Mouse (Mus musculus): ENCODE measurements around the gene Zcchc17.
A peak's percentile ranks its signal among the peaks of the same experiment; 100 is the strongest.

Gene Zcchc17

GRCm38 (mm10) chr4:130318122-130318521 is 41.6 kb downstream of the Zcchc17 start:
- no peak for DNase-seq (ENCODE audit: low spot score in 2 of 2)

DNA sequence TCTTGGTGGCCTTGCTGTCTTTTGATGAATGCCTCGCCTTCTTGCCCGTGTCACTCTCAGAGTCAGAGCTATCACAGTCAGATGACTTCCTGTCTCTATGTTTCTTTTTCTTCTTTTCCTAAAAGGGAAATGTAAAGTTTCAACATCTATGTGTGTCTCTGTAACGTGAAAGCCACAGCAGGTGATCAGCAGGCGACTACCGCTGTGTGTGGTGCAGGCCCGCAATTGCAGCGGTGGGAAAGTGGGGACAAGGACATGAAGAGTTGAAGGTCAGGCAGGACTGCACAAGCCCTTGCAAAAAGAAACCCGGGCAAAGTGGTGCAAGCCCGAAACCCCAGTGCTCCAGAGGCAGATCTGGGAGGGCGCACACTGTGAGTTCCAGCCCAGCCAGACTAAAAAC is 43.1 kb downstream of the Zcchc17 start:
- DNase-seq (ENCODE audit: low spot score in 2 of 2): no peak

DNA sequence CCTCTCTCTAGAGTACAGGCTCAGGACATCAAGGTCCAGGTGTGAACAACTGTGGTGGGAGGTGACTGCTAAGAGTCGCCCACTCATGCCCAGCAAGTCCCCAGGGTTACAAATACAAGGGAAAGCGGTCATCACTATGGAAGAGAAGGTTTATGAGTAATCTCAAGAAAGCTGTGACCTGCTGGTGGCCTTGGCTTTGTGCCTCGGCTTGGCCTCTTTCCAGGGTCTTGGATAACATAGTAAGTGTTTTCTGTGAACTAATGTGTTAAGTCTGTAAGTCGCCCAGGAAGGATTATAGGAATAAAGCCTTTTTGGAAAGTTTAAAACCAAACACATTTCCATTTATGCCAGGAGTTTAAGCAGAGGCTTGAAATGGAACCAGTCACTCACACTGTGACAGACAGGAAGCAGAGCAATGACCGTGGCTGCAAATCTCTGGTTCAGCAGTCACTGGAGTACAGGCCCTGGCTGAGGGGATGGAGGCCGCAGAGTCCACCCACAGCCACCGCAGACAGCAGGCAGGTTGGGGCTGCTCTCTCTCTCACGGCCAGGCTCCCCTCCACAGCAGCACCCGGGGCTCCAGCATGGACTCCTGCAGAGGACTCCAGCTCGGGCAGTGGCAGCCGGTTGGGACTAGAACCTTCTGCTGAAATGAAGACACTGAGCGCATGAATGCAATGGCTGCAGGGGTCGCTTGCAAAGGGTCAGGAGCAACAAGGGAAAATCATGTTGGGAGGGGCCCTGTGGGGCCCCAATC is 43.8 kb downstream of the Zcchc17 start:
- no peak for DNase-seq (ENCODE audit: low spot score in 2 of 2)

GRCm38 (mm10) chr4:130313552-130313951 is 46.2 kb downstream of the Zcchc17 start:
- no peak for DNase-seq (ENCODE audit: low spot score in 2 of 2)

GRCm38 (mm10) chr4:130312526-130312925 is 47.2 kb downstream of the Zcchc17 start:
- no peak for DNase-seq (ENCODE audit: low spot score in 2 of 2)

DNA sequence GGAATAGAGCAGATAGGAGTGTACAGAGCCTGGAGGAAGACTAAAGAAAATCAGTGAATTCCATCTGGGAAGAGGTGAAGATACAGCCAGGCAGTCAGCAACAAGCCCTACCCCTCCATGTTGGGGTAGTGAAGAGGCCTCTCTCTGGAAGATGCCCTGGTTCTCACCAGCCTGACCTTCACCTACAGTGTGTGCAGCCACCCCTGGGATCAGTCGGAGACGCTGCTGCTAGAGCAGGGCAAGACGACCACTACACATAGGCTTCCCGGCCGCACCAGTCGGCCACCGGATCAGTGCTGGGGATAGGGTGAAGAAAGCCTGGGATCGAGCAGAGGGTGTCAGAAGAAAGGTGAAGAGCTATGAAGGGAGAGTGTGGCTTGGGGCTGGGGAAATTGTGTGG is 50.5 kb downstream of the Zcchc17 start:
- DNase-seq (ENCODE audit: low spot score in 2 of 2): no peak

GRCm38 (mm10) chr4:130308231-130309081 is 51.3 kb downstream of the Zcchc17 start, which contains the start of the genes Fabp3 and Gm10570:
Gene Fabp3, plus strand, starts transcription at chr4:130308595.
Gene Gm10570, minus strand, starts transcription at chr4:130308674.
- DNase-seq (ENCODE audit: low spot score in 2 of 2): peak in 1 of 2 experiments; percentile 51

- no peak for DNase-seq (ENCODE audit: low spot score in 2 of 2)
Observed at GRCm38 (mm10) chr4:130307851-130308230, 51.9 kb downstream of the Zcchc17 start.

DNA sequence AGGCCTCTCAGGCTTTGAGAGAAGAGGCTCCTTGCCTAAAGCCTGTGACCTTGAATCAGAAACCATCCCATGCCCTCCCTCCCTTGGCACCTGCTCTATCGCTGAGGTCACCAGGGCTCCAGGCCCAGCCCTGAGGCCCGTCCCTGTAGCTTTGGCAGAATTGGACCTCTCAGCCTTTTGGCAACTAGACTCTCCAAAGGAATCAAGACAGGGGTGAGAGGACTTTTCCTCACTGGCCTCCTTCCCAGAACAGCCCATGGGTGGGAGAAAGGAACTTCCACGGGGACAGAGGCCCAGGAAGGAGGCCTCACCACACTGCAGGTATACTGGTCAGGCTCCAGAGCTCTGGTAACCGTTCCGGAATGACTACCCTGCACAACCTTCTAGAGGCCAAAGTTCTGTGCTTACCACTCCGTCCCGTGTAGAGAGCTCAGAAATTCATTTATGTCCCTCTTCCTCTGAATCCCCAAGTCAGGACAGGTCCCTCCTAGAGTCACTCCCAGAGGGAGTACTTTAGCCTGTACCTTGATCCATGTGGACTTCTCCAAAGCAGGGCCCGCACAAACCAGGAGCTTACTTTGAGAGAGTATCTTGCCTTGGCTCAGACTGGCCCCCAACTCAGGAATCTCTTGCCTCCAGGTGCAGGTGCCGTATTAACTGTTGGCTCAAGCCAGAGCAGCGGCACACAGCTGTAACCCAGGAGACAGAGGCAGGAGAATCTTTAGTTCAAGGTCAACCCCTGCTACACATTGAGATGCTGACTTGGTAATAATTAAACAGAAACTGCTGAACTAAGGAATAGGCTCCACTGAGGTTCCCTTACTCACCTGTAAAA is 52.7 kb downstream of the Zcchc17 start:
- DNase-seq (ENCODE audit: low spot score in 2 of 2): no peak

DNA sequence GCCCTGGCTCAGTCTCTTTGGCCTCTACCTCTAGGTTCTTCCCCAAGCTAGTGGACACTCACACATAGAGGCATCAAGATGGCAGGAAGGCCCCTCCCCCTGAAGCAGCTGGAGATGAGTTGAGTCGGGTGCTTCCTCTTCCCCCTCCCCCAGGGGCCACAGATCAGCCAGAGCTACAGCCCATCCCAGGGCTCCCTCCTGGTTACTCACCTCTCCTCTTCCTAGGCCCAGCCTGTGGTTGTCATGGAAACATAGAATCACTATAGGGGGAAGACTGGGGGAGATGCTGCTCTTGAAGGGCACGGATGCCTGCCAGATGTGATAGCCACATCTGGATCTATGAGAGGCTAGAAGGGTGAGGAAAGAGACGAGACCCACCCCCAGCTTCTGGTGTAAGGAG is 55.0 kb downstream of the Zcchc17 start:
- no peak for DNase-seq (ENCODE audit: low spot score in 2 of 2)

GRCm38 (mm10) chr4:130302285-130302870 is 57.4 kb downstream of the Zcchc17 start:
- no peak for DNase-seq (ENCODE audit: low spot score in 2 of 2)

DNA sequence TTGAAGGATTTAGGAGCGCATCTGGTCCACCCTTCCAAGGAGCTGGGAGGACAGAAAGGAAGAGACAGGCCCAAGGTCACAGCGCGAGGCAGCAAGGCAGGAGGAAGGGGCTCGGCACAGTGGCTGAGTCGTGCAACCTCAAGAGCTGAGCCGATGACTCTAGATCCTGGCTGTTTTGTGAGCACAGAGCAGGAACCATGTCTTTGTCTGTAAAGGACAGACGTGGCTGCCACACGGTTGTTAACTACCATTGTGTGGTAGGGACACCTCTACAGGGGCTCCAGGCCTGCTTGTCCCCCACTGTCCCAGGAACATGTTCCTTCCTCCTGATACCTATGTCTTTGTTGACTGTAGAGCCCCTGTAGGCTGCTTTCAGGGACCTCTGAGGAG is 60.1 kb downstream of the Zcchc17 start:
- no peak for DNase-seq (ENCODE audit: low spot score in 2 of 2)

DNA sequence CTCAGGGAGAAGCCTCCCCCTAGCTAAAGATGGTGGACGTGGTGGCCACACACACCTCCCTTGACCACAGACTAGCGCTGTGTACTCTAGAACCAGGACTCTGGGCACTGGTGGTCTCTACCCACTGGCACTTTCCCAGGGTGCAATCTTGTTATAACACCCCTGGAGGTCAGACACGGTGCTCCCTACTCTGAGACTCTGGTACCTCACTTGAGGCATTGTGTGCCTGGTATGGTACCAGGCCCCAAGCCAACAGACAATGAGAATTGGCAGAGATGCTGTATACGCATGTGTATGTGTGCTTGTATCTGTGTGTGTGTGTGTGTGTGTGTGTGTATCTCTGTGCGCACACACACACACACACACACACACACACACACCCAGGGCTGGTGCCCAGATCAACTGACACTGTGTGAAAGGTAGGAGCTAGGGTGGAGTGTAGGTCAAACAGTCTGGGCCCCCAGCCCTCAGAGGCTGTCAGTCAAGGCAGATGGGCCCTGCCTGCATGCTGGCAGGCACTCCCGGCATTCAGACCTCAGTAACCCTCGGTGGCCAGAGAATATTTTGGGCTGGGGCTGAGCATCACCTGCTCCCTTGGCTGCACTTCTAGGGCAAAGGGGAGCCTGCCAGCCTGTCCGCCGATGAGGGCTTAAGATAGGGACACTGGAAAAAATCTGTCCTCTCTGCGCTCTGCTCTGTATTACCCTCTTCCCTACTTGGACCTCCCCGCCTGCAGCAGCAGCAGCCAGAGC is 60.7 kb downstream of the Zcchc17 start:
- no peak for DNase-seq (ENCODE audit: low spot score in 2 of 2)

GRCm38 (mm10) chr4:130297123-130297529 is 62.6 kb downstream of the Zcchc17 start:
- no peak for DNase-seq (ENCODE audit: low spot score in 2 of 2)

DNA sequence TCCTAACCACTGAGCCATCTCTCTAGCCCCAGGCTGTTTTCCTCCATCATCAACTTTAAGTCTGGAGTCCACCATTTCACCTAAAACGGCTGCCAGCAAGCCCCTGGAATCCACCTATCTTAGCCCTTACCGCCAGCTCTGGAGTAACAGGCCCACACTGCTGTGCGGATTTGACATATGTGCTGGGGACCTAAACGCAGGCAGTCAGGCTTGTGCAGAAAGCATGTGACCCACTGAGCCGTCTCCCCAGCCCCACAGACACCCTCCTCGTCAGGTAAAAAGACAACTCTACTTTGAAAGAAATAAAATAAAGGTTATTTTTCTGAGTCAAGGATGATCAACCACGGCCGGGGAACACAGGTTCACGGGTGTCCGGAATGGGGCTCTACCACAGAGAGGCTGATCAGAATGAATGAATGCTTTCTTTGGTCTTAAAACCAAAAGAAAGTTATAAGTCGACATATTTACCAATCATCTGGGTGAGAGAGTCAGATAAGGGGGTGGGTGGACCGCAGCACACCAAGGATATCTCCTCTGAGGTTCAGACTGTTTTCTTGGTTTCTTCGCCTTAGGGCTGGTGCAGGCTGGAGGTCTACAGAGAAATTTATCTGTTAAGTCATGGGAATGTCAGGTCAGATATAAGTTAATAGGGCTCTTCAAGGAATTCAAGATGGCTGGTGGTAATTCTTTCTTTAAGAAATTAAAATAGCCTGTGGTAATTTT is 63.3 kb downstream of the Zcchc17 start:
- no peak for DNase-seq (ENCODE audit: low spot score in 2 of 2)

- DNase-seq (ENCODE audit: low spot score in 2 of 2): no peak
Observed at GRCm38 (mm10) chr4:130295047-130295745, 64.5 kb downstream of the Zcchc17 start.

- no peak for DNase-seq (ENCODE audit: low spot score in 2 of 2)
Observed at GRCm38 (mm10) chr4:130294513-130294912, 65.2 kb downstream of the Zcchc17 start.

GRCm38 (mm10) chr4:130292271-130292670 is 67.5 kb downstream of the Zcchc17 start:
- peak; percentile 47 to 80 for DNase-seq (ENCODE audit: low spot score in 2 of 2)

DNA sequence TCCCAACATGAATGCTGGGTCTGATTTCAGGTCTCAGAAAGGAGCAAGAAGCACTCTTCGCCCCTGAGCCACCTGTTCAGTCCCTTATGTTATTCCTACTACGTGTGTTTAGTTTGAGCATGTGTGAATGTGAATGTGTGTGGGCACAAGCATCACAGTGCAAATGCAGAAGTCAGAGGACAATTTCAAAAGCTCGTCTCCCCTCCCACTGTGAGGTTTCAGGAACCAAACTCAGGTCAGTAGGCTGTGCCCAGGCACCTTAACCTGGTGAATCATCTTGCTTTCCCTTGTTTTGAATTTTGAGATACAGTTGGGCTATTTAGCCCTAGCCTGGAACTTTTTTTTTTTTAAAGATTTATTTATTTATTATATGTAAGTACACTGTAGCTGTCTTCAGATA is 69.9 kb downstream of the Zcchc17 start:
- no peak for DNase-seq (ENCODE audit: low spot score in 2 of 2)

- no peak for DNase-seq (ENCODE audit: low spot score in 2 of 2)
Observed at GRCm38 (mm10) chr4:130286531-130286930, 73.2 kb downstream of the Zcchc17 start.

Measured in urinary bladder, postnatal 4 days (tissue).